Mouse (Mus musculus) cerebellum, adult 8-10 months (tissue): Measurements from ENCODE around the gene Fam107b.

Experiments
- DNase-seq: peaks from one replicate; pipeline ENCODE4 v3.0.0; 2022

Gene Fam107b

GRCm38 (mm10) chr2:3570186-3570585, at the start of gene Fam107b:
TSS of gene Fam107b (plus strand) at chr2:3570488.
- no peak for DNase-seq

- no peak for DNase-seq
These were observed 47.7 kb upstream of the Fam107b start for GRCm38 (mm10) chr2:3522558-3522957.

- no peak for DNase-seq
These were observed 44.0 kb upstream of the Fam107b start for GRCm38 (mm10) chr2:3526288-3526687.

- DNase-seq, result no peak
These were observed 28.8 kb upstream of the Fam107b start for GRCm38 (mm10) chr2:3541307-3542079.

GRCm38 (mm10) chr2:3546055-3546454, 24.2 kb upstream of the Fam107b start:
- DNase-seq, result no peak

- DNase-seq, result peak; percentile 58
These were observed 23.7 kb upstream of the Fam107b start for GRCm38 (mm10) chr2:3546588-3546987.

- no peak for DNase-seq
These were observed 318 bp downstream of the Fam107b start for GRCm38 (mm10) chr2:3570606-3571005.

- no peak for DNase-seq
These were observed 3.6 kb downstream of the Fam107b start for GRCm38 (mm10) chr2:3573883-3574282.

GRCm38 (mm10) chr2:3575140-3575539, 4.9 kb downstream of the Fam107b start:
- DNase-seq, result no peak

GRCm38 (mm10) chr2:3576346-3576745, 6.1 kb downstream of the Fam107b start:
- DNase-seq, result no peak

- DNase-seq, result no peak
These were observed 6.9 kb downstream of the Fam107b start for GRCm38 (mm10) chr2:3577216-3577615.

GRCm38 (mm10) chr2:3578180-3578902, 8.1 kb downstream of the Fam107b start:
- DNase-seq, result no peak

GRCm38 (mm10) chr2:3579316-3579902, 9.1 kb downstream of the Fam107b start:
- no peak for DNase-seq

GRCm38 (mm10) chr2:3582830-3583229, 12.5 kb downstream of the Fam107b start:
- DNase-seq, result no peak

- DNase-seq, result no peak
These were observed 15.0 kb downstream of the Fam107b start for GRCm38 (mm10) chr2:3585231-3585783.

- DNase-seq, result peak; percentile 79
These were observed 20.0 kb downstream of the Fam107b start for GRCm38 (mm10) chr2:3590086-3590915.

GRCm38 (mm10) chr2:3590916-3591197, 20.6 kb downstream of the Fam107b start:
- DNase-seq, result peak; percentile 77

GRCm38 (mm10) chr2:3594663-3595318, 24.5 kb downstream of the Fam107b start:
- peak; percentile 32 for DNase-seq

- no peak for DNase-seq
These were observed 30.1 kb downstream of the Fam107b start for GRCm38 (mm10) chr2:3600421-3600820.

GRCm38 (mm10) chr2:3602599-3602998, 32.3 kb downstream of the Fam107b start:
- DNase-seq, result peak; percentile 88

GRCm38 (mm10) chr2:3603181-3603580, 32.9 kb downstream of the Fam107b start:
- peak; percentile 32 for DNase-seq
